Mouse (Mus musculus) kidney, embryonic 14.5 days (tissue): ENCODE results near the gene Elmo1. TPM values are rescaled to one million over a fixed set of nuclear protein-coding genes. Genes with fewer than 3 reads are reported as not detected.

Experiments used
- ATAC-seq: fragments of 200-750 bp; cut with Nextera tagmentation; 2 replicates; pipeline ENCODE4 v1.8.0; 2017; ENCODE audit warnings: moderate number of reproducible peaks, mild to moderate bottlenecking, moderate TSS enrichment, moderate library complexity; ENCODE audit not compliant: low FRiP score, low TSS enrichment
- H3K27ac ChIP-seq: fragments of 300-500 bp; sonication (generic); 2 replicates; pipeline ENCODE4 v1.5.1; 2014; ENCODE audit warnings: low read depth, mild to moderate bottlenecking, low read length, moderate library complexity, mixed read lengths
- H3K27me3 ChIP-seq: fragments of 300-500 bp; sonication (generic); 2 replicates; pipeline ENCODE4 v1.6.1; 2014; ENCODE audit warnings: mild to moderate bottlenecking, low read length; ENCODE audit not compliant: control insufficient read depth, insufficient read depth
- H3K36me3 ChIP-seq: fragments of 300-500 bp; sonication (generic); 2 replicates; pipeline ENCODE4 v1.6.1; 2014; ENCODE audit warnings: low read length, mixed read lengths; ENCODE audit not compliant: control insufficient read depth, insufficient read depth
- H3K4me1 ChIP-seq: fragments of 300-500 bp; sonication (generic); 2 replicates; pipeline ENCODE4 v1.6.1; 2014; ENCODE audit warnings: low read length, mixed read lengths; ENCODE audit not compliant: control insufficient read depth, insufficient read depth
- H3K4me2 ChIP-seq: fragments of 300-500 bp; sonication (generic); replicated peaks from 2 replicates; pipeline ENCODE4 v1.6.1; 2014; ENCODE audit warnings: low read depth, mild to moderate bottlenecking, low read length
- H3K4me3 ChIP-seq: fragments of 300-500 bp; sonication (generic); 2 replicates; pipeline ENCODE4 v1.5.1; 2014; ENCODE audit warnings: mild to moderate bottlenecking, low read length
- H3K9ac ChIP-seq: fragments of 300-500 bp; sonication (generic); 2 replicates; pipeline ENCODE4 v1.6.1; 2014; ENCODE audit warnings: low read depth, mild to moderate bottlenecking, low read length, moderate library complexity
- H3K9me3 ChIP-seq: fragments of 300-500 bp; sonication (generic); 2 replicates; pipeline ENCODE4 v1.6.1; 2016; ENCODE audit warnings: low read length; ENCODE audit not compliant: control insufficient read depth
- WGBS: fragments of 180-500 bp; shearing (Covaris S2); extraction: QIAGEN DNeasy Blood & Tissue Kit; methylation state at CpG from one replicate; pipeline ENCODE4 v1.1.7; 2014; 5-methylcytosine and 5-hydroxymethylcytosine counted together
- polyA plus RNA-seq: library from polyadenylated mRNA; unstranded; fragments of >200 nt; fragmentation: Nextera tagmentation; extraction: Ambion mirVana; gene quantifications from 2 replicates; pipeline ENCODE4 v1.2.1, GENCODE M21; 2014

The Elmo1 gene
- polyA plus RNA-seq, 1 experiment from 2014 or later, result 15.4 TPM

DNA sequence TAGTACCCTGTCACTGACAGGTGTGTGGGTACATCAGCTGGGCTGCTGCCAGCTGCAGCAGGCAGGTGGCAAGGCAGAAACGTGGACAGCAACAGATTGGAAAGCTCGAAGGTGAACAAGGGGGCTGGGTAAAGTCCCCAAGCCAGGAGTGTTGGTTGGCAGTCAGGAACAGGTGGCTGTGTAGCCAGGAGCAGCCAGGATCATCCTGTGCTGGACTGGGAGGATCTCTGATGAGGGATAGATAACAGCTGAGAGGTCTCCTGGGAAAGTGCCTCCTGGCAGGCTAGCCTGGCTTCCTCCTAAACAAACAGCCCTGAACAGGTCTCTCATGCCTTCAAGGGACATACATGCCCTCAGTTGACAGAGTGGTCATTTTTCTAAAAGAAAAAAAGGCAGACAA is 110.2 kb downstream of the Elmo1 start:
- H3K27ac ChIP-seq, result no peak overlapping the region
- no peaks in the 10 kb centered on the region for H3K27me3 ChIP-seq
- no peak overlapping the region for H3K4me3 ChIP-seq
- H3K4me2 ChIP-seq, result no peak overlapping the region
- ATAC-seq, result no peak
- no peak overlapping the region for H3K9ac ChIP-seq
- H3K9me3 ChIP-seq, result no peaks in the 10 kb centered on the region
- H3K4me1 ChIP-seq, result no peaks in the 10 kb centered on the region
- no peaks in the 10 kb centered on the region for H3K36me3 ChIP-seq
- WGBS, result 62% methylated on average over 2 of the region's 2 CpGs

DNA sequence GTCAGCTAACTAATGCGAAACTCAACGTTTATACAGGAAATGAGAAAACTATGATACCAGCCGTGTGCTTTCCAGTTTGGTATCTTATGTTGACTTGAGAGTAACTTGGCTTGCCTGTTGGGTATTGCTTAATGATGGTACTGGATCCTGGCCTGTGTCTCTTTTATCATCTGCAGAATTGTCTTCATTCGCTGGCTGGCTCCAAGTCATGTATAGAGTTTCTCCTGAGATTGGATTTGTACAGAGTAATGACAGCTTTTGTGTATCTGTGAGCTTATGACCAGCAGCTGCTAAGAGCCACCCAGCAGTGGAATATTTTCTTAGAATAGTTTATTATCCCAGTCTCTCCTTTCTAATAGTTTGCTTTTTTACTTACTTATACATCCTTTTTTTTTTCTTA is 112.2 kb downstream of the Elmo1 start:
- no peaks in the 10 kb centered on the region for H3K9me3 ChIP-seq
- H3K4me3 ChIP-seq, result no peak overlapping the region
- no peaks in the 10 kb centered on the region for H3K36me3 ChIP-seq
- H3K27me3 ChIP-seq, result no peaks in the 10 kb centered on the region
- H3K4me1 ChIP-seq, result no peaks in the 10 kb centered on the region
- H3K4me2 ChIP-seq, result no peak overlapping the region
- no peak overlapping the region for H3K27ac ChIP-seq
- no peak for ATAC-seq
- 89% methylated on average over 4 of the region's 4 CpGs for WGBS
- H3K9ac ChIP-seq, result no peak overlapping the region

DNA sequence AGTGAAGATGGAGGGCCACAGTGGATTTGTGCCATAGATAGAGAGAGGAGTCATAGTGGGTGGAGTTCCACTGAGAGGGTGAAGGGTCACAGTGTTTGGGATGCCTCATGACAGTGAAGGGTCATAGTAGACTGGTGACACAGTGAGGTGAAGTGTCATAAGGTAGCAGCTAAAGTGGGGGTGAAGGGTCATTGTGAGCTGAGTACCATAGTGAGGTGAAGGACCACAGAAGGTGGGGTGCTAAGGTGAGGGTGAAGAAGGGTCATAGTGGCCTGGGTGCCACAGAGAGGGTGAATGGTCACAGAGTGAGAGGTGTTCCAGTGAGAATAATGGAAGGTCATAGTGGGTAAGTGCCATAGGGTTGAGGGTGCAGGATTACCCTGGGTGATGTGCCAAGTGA is 113.8 kb downstream of the Elmo1 start:
- no peaks in the 10 kb centered on the region for H3K4me1 ChIP-seq
- no peak overlapping the region for H3K9ac ChIP-seq
- H3K36me3 ChIP-seq, result no peaks in the 10 kb centered on the region
- H3K4me2 ChIP-seq, result no peak overlapping the region
- H3K27ac ChIP-seq, result no peak overlapping the region
- no peak overlapping the region for H3K4me3 ChIP-seq
- H3K27me3 ChIP-seq, result no peaks in the 10 kb centered on the region
- no peak for ATAC-seq
- no peaks in the 10 kb centered on the region for H3K9me3 ChIP-seq

DNA sequence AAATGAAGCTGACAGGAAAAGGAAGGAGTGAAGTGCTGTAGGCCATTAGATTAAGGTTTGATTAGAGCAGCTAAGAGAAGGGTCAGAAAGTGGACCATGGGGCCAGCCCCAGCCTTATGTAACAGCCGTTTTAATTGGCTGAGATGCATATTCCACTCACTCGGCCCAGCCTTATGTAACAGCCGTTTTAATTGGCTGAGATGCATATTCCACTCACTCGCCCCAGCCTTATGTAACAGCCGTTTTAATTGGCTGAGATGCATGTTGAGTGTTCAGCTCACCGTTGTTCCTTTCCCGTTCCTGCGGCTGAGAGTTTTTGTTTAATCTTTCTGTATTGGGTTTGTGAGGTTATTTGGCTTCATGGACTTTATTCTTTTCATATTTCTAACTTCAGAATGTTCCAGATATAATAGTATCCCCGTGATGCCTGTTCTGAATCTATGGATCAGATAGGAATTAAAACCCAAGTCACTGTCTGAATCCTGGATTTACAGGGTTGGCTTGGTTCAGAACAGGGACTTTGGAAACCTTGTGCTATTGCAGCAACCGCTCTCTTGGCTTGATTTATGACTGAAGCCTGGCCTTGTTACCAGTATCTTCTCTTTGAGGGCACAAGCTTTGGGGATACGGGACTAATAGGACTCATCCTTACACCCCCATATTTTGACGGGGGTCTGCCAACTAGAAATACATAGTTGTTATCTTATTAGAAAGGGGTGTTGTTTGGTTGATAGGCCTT is 114.8 kb downstream of the Elmo1 start:
- no peak for ATAC-seq
- H3K9ac ChIP-seq, result no peak overlapping the region
- no peaks in the 10 kb centered on the region for H3K4me1 ChIP-seq
- H3K4me2 ChIP-seq, result no peak overlapping the region
- no peaks in the 10 kb centered on the region for H3K27me3 ChIP-seq
- no peaks in the 10 kb centered on the region for H3K9me3 ChIP-seq
- H3K36me3 ChIP-seq, result no peaks in the 10 kb centered on the region
- WGBS, result 89% methylated on average over 12 of the region's 12 CpGs
- no peak overlapping the region for H3K27ac ChIP-seq
- H3K4me3 ChIP-seq, result no peak overlapping the region

DNA sequence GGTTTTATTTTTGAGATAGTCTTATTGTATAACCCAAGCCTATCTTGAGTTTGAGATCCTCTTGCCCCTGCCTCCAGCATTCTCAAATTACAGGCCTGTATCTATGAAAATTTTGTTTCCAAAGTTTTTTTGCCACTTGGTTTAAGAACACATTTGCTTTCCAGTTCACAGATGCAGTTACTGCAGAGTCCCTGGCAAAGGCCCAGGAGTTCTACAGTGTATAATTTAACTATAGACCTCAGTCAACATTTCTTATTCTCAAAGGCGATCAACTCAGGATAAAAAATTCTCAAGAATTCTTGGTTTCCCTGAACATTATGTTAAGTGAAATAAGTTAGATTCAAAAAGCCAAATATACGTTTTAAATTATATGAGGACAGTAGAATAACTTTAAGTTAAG is 115.3 kb downstream of the Elmo1 start:
- H3K27ac ChIP-seq, result no peak overlapping the region
- no peak overlapping the region for H3K4me3 ChIP-seq
- no peaks in the 10 kb centered on the region for H3K9me3 ChIP-seq
- no peaks in the 10 kb centered on the region for H3K36me3 ChIP-seq
- no peaks in the 10 kb centered on the region for H3K27me3 ChIP-seq
- no peak for ATAC-seq
- H3K4me1 ChIP-seq, result no peaks in the 10 kb centered on the region
- 88% methylated on average over 2 of the region's 2 CpGs for WGBS
- no peak overlapping the region for H3K4me2 ChIP-seq
- no peak overlapping the region for H3K9ac ChIP-seq

DNA sequence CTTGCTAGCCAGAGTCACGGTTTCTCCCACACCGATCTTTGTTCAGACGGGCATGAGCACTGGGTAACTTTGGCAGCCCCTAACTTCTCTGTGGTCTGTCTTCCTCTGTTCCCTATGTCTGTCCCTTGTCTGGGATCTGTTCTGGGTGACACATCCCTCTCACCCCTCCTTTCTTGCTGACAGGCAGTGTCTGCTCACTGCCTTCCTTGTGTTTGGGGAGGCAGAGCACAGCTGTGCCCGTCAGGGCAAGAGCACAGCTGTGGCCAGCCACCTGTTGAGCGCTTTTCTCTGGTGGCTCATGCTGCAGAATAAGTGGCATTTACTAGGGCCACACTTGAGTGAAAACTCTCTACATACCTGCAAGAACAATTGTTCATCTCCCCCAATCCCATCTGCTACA is 116.7 kb downstream of the Elmo1 start:
- no peak overlapping the region for H3K4me3 ChIP-seq
- H3K27me3 ChIP-seq, result no peaks in the 10 kb centered on the region
- H3K9ac ChIP-seq, result no peak overlapping the region
- H3K4me1 ChIP-seq, result no peaks in the 10 kb centered on the region
- 68% methylated on average over 5 of the region's 5 CpGs for WGBS
- no peaks in the 10 kb centered on the region for H3K36me3 ChIP-seq
- H3K9me3 ChIP-seq, result no peaks in the 10 kb centered on the region
- H3K27ac ChIP-seq, result no peak overlapping the region
- no peak for ATAC-seq
- no peak overlapping the region for H3K4me2 ChIP-seq

DNA sequence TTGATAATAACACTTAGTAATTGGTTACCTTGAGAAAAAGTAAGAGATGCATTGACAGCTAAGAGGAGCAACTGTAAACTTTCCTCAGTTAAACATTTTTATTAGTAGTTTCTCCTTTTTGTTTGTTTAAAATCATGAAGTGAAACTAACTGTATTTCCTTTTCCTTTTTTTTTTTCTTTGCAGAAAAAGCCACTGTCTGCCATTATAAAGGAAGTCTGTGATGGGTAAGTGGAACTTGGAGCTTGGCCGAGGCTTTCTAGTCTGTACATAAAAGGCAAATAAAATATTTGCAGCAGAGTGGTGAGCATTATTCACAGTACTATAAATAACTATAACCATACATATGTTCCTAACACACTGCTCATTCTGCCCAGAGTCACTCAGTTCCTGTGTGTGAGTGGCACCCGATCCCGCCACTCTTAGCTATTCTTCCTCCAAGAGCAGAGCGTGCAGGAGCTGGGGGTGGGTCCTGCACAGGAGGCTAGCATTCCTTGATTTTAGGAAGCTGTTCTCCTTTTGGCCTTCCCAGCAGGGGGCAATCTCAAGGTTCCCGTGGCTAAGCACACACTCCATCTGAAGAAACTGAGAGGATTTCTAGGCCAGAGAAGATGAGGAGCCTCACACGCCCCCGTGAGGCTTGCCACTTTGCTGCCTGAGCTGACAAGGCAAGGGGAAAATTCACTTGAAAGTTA is 117.7 kb downstream of the Elmo1 start:
- Histone ChIP-seq H3K9ac (no peak overlapping the region), H3K36me3 (no peaks in the 10 kb centered on the region), H3K27me3 (no peaks in the 10 kb centered on the region), H3K27ac (no peak overlapping the region), H3K4me2 (no peak overlapping the region), H3K4me1 (no peaks in the 10 kb centered on the region), H3K4me3 (no peak overlapping the region), H3K9me3 (no peaks in the 10 kb centered on the region)
- peak; percentile 55 for ATAC-seq
- WGBS, result 55% methylated on average over 7 of the region's 7 CpGs

DNA sequence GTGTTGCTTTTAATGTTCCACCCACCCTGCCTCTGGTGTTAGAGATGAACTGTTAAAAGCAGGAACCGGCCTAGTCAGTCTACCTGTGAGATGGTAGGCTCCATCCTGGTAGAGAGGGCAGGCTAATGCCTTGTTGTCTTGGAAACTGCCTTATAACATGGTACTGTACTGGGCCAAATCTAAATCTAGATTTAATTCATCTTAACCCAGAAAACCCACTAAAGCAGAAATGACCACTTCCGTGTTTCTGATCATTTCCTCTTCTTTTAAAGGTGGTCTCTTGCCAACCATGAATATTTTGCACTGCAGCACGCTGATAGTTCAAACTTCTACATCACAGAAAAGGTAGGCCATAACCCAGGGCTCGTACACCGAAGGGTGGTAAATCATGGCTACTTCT is 118.5 kb downstream of the Elmo1 start:
- WGBS, result 90% methylated on average over 5 of the region's 5 CpGs
- Histone ChIP-seq H3K4me3 (no peak overlapping the region), H3K27ac (no peak overlapping the region), H3K9ac (no peak overlapping the region), H3K9me3 (no peaks in the 10 kb centered on the region), H3K4me1 (no peaks in the 10 kb centered on the region), H3K4me2 (no peak overlapping the region), H3K36me3 (no peaks in the 10 kb centered on the region), H3K27me3 (no peaks in the 10 kb centered on the region)
- no peak for ATAC-seq

DNA sequence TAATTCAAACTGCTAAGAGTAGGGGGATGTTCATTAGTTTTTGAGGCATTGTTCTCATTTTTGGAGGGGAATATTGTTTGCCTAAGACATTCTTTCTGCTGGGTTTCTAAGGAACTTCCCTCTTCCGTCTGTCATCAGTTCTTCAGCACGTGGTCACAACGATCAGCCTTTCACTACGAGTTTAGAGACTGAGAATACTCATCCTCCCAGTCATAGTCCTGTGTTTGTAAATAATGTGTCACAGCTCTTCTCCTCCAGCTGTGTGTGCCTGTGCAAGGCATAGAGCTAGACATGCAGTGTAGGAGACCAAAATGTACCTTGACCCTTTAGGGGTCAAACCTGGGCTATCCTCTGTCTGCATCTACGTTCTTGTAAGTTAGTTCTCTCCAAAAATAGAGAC is 121.4 kb downstream of the Elmo1 start:
- Histone ChIP-seq H3K27ac (no peak overlapping the region), H3K4me2 (no peak overlapping the region), H3K4me3 (no peak overlapping the region), H3K9ac (no peak overlapping the region), H3K4me1 (no peaks in the 10 kb centered on the region), H3K36me3 (no peaks in the 10 kb centered on the region), H3K9me3 (no peaks in the 10 kb centered on the region), H3K27me3 (no peaks in the 10 kb centered on the region)
- 80% methylated on average over 5 of the region's 5 CpGs for WGBS
- no peak for ATAC-seq
